Mouse (Mus musculus) adrenal gland, postnatal 14 days (tissue): Measurements from ENCODE around the gene Prss38. TPM values are rescaled to one million over a fixed set of nuclear protein-coding genes. Genes with fewer than 3 reads are reported as not detected.
"Not testable (repeated sequence)": the region's sequence is repeated elsewhere in the genome, so short reads cannot be mapped to it uniquely, and the experiment has no call there.

Experiments
- DNase-seq: peaks from one replicate; pipeline ENCODE4 v3.0.0; 2021; ENCODE audit warnings: mixed read lengths
- total RNA-seq: library from RNA; stranded (reverse); gene quantifications from 2 replicates; pipeline ENCODE4 v1.2.3, GENCODE M21; 2021

The Prss38 gene
- total RNA-seq, 1 experiment from 2014 or later: not detected

DNA sequence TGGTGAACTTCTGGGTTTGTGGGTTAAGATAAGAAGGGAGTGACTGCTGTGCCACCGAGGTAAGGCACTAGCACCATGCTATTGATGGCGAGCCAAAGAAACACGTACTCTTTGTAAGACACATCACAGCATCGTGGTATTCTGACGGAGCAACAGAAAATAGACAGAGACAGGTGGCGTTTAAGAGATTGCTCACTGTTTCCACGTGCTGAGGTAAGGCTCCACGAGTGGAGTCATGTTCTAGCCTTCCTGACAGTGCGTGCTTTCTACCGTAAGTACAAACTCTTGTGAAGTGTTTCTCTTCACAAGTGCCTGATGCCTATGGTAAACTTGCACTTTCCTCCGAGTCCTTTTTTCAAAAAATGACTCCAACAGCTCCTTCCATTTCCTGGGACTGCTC is 5.6 kb downstream of the Prss38 start:
- no peak for DNase-seq

DNA sequence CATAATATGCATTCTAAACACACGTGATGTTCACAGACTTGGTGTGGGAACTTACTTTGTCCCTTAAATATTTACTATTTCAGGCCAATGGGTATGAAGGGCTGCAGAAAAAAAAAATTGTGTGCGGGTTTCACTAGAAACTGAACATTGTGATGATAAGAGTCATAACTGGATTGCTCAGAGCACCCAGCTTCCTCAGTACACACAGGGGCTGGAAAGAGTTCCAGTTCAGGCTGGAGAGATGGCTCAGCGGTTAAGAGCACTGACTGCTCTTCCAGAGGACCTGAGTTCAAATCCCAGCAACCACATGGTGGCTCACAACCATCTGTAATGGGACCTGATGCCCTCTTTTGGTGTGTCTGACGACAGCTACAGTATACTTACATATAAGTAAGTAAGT is 7.5 kb downstream of the Prss38 start:
- not testable (repeated sequence) for DNase-seq

DNA sequence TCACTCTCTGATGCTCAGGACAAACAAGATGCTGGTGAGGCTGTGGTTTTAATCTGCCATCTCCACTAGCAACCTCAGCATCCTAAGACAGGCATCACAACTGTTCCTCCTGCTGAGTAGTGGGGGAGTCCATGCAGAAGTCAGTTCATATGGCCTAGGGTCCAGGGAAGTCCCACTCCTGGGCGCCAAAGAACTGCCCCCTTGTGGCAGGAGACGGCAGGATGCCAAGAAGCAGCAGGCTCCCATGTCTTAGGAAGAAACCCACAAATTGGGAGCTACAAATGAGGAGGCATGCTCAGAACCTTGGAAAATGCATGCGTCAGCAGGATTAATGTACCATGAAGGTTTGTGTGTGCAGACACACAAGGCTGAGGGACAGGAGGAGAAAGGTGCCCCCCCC is 8.8 kb downstream of the Prss38 start:
- DNase-seq: no peak

DNA sequence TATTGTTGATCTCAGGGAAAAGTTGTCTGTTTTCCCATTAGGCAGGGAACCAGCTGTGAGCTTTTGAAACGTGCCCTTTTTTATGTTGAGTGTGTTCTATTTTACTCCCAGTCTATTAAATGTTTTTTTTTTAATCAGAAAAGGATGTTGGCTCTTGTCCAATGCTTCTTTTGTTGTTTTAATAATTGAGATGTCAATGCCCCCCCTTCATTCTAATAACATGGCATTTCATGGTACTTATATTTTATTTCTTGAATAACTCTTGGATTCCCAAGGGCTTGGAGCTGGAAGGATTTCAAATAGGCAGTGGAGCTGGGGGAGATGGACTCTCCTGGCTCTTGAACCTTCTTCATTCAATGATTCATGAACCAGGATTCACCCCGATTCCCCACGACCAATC is 9.4 kb downstream of the Prss38 start:
- no peak for DNase-seq

DNA sequence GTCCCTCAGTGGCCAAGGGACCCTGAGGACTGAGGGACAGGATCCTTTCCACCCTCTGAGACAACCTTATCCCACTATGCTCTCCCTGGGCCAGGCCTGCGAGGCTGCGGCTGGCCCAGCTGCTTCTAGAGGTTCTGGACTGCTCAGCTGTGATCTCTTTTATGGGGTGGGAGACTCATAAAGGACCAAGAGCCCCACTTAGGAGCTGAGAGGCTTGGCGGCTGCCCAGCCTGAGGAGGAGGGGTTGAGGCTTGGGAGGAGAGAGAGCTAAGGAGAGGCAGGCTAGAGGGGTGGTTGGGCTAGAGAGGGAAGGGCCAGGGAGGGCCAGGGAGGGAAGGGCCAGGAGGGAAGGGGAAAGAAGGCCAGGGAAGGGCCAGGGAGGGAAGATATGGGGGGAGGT is 11.0 kb downstream of the Prss38 start:
- DNase-seq: no peak

DNA sequence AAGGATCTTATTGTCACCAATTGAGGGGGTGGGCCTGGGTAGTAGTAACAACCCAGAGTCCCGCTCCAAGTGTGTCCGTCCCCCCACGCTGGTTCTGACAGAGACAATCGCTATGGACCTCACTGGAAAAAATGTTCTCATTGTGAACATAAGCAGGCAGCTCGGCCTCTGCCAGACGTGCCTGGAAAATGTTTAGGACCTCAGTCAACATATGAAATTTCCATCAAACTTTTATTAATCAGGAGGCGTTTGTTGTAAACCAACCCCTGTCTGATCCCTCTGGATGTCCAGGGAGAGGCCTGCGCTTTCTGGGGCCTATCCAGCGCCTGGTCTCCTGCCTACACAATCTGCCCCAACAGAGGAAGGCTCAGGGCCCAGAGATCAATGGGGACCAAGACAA is 11.4 kb downstream of the Prss38 start:
- DNase-seq: no peak

DNA sequence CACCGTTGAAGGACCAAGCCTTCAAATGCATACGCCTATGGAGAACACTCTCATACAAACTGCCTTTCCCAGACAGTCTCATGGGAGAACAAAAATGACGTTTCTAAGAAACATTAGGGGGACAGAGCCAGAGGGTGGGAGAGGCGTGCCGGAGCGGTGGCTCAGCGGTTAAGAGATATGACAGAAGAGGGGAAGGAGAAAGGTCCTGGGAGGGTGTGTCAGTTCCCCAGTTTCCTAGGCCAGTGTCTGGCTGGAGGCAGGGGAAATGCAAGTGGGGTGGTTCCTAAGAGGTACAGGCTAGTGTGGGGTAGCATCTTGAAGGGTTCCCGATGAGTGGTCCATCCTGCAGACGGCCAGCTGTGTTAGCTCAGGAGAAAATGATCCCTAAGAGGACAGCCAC is 14.2 kb downstream of the Prss38 start:
- DNase-seq: no peak

DNA sequence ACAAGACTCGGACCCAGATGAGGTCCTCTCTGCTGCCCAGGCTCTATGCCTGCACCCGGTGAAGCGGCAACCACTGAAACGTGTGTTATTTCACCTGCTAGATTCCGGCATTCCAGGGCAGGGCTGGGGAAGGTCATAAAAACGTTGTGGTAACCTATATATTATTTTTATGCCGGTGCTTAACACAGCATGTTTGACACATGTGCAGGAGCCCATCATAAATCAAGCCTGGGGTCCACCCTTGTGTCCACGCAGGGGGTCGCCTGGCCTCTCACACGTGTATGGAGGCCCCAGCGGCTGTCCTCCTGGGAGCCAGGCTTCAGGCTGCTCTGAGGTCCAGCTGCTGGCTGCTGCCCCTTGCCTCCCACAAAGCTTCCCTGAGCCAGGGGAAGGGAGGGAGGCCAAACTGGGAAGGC is 18.6 kb downstream of the Prss38 start:
- no peak for DNase-seq

DNA sequence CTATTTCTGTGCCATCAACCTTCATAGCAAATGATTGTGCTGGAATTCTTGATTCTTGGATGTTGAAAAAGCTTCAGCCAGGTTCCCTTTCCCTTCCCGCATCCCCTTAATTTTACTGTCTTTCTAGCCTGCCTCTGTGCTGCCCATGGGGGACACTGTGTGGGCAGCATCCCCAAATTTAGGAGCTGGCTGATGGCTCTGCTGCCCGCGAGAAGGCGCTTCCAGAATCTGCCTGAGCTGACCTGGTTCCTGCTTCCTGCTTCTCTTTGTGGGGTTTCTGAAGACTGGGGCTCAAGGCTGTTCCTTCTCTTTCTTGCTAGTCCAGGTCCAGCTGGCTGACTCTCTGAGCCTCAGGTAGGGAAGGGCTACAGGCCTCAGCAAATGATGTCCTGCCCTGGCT is 20.7 kb downstream of the Prss38 start:
- DNase-seq: no peak

DNA sequence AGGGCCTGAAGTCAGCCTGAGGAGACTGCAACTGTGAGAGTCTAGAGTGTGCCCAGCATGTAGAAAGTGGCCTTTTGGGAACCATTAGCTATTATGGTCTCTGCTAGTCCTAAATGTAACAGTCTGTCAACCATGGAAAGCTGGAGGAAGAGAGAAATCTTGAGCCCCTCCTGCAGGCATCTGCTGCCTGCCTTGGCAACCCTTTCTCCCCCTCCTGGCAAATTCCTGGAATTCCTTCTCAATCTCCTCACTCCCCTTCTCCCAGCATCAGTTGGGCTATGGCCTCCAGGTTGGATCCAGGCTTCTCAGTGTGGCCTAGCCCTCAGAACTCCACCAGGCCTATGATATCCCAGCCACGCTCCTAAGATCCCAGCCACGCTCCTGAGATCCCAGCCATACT is 25.1 kb downstream of the Prss38 start:
- DNase-seq: no peak

DNA sequence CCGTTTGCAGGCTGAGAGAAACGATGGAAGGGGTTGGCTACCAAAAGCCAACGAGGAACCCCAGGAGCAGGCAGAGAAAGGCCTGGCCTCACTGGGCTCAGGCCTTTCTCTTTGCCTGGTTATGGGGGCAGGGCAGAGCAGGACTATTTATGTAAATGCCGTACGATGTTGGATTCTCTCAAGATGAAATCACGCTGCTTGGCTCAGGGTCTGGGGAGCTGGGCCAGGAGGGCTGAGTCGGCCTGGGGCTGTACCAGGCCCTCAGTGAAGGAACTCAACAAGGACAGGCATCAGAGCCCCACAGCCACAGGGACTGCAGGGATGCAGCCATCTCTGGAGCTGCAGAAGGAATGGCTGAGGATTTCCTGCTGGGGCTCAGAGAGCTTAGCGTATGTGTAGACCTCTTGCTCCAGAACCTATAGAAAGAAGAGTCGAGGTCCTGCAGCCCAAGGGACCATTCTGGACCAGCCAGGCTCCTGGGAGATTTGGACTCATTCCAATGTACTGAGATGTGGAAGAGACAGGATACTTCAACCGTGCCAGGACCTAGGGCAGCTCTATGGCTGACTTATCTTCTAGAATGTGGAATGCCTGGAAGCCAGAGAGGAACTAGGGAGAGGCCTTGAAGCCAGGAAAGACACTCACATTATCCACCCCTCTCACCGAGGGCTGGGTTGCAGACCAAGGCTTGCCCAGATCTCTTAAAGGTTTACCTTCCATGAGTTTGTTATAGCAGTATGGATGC is 29.1 kb downstream of the Prss38 start:
- DNase-seq: peak; percentile 47

DNA sequence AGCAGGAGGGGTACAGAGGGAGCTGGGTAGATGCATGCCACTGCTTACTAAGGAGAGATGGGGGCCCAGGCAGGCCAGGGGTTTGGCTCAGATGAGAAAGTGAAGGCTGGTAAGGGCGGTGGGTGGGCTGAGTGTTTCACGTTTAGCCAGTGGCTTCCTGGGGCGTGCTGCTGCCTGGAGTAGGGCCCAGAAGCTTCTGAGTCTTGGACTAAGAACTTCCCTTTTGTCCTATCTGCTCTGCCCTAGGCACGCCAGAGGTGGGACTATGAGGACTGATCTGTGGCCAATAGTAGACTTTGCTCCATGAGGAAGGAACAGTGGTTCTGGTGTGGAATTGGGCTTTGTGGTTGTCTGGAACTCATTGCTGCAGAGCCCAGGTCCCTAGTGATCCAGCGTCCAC is 32.5 kb downstream of the Prss38 start:
- no peak for DNase-seq

DNA sequence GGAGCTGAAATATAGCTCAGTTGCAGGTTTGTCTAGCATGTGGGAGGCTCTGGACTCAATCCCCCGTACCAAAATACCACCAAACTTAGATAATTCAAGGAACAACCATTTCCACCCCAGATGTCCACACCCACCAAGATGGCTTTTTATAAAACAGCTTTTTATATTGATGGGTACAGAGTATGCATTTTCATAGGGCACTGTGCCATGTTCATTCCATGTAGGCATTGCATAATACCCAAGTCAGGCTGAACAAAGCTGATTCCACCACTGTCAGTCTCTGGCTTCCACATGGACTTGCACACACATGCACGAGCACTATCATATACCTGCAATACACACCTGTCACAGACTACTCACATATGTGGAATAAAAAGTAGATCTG is 36.7 kb downstream of the Prss38 start:
- DNase-seq: no peak

DNA sequence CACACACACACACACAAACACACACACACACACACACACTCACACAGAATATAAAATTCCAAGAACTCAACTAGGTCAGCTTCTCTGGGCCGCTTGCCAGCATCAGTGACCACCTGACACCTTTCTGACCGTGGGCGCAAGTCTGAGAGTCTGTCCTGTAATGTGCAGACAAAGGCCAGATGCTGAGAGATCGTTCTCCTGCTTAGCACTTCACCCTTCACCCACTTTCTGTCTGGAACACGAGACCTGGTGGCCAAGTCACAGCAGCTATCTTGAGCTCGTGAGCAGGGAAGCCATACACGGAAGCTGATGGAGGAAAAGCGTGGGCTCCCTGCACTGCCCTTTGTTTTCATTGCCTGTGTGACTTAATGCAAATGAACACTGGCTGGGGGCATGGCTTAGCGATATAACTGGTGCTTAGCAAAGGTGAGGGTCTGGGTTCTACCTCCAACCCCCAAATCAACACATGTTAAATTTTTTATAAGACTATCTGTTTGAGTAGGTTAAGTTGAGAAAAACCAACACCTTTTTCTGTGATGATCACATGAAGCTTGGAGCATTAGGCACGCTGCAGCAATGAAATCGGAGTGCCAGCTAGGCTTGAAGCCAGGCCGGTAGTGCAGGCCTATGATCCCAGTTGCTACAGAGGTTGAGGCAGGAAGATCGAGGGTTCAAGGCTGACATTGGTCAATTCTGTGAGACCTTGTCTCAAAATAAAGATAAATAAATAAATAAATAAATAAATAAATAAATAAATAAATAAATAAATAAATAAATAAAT is 37.3 kb downstream of the Prss38 start:
- peak; percentile 31 for DNase-seq

DNA sequence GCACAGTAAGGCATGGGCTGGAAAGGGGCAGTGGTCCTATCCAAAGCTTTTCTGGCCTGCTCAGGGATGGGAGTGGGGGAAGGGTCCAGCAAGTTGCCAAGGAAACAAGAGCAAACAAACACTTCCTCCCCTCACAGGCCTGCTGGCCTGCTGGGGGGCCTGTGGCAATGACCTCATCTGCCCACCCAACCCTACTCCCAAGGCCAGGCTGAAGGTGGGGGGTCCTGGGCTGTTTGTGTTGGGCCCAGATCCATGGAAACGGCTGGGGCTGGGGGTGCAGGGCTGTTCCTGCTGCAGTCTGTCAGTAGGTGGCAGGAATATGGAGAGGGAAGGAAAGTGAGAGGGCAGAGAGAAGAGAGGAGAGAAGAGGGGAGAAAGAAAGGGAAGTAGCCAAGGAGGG is 39.1 kb downstream of the Prss38 start:
- no peak for DNase-seq

DNA sequence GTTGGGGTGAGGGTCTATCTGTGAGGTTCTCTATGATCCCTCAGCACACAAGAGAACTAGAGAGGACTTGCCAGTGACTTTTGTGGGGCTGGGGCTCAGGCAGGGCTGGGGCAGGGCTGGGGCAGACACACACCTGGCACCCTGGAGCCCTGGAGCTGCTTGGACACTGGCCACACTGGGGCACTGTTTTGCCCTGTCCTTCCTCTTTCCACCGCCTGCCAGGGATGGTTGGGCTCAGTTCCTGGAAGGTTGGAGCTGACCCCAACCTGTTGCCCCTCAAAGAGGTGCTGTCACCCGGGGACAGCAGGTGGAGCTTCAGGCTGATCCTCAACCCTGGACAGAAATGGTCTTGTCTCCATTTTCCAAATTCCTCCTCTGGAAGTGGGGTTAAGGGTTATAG is 39.5 kb downstream of the Prss38 start:
- no peak for DNase-seq

DNA sequence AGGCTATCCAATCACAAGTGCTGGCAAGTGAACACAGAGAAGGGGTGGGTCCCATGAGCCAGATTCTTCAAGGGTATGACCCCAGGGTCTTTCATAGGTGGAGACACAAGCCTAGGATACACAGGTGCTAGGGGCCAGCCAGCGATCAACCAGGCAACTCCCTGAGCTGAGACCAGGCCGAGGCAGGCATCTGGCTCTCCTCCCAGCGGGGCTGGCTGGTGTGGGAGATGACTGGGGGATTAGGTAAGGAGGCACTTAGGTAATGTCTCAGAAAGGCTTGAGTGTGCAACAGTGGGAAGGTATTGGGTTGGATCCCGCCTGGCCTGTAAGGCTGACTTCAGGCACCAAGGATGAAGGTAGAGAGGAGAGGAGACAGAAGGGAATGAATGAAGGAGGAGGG is 40.3 kb downstream of the Prss38 start:
- DNase-seq: no peak

DNA sequence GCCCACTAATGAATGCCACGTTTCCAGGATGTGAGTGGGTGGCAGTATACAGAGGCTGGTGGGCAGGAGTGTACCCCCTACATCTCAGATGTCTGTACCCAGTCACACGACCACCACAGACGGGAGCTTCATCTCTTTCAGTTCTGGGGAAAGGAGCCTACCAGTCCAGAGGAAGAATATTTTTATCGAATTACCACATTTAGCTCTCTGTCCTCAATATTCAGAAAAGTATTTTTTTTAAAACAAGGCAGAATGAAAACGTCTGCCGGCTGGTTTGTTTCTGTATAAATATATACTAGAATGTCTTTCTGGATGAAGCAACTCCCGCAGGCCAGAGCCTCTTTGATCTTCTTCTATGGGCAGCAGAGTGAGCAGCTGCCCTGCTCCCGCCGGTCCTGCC is 42.5 kb downstream of the Prss38 start:
- DNase-seq: no peak

DNA sequence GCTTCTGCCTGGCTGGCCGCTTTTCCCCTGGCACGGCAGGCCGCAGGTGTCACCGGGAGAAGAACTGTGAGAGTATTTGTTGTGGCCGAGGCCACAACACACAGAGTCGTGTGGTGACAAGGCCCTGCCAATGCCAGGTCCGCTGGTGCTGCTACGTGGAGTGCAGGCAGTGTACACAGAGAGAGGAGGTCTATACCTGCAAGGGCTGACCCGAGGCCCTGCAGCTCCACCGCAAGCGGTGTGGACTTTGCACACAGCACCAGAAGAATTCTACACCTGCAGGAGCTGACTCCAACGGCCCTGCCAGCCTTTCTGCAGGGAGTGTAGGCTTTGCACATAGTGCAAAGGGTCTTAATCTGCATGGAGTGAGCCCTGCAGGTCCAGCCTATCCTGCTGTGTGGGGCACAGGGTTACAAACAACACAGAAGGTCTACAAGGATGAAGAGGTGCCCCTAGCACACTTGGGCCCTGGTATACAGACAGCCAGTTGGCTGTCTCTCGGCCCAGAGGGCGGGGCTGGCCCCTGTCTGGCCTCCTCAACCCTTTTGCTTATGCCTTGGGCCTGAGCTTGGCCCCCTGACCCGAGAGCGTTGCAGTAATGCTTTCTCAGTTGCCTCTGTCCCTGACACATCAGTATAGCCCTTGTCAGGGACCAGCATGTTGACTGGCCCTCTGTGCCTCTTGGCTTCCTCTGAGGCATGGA is 44.1 kb downstream of the Prss38 start:
- DNase-seq: no peak

DNA sequence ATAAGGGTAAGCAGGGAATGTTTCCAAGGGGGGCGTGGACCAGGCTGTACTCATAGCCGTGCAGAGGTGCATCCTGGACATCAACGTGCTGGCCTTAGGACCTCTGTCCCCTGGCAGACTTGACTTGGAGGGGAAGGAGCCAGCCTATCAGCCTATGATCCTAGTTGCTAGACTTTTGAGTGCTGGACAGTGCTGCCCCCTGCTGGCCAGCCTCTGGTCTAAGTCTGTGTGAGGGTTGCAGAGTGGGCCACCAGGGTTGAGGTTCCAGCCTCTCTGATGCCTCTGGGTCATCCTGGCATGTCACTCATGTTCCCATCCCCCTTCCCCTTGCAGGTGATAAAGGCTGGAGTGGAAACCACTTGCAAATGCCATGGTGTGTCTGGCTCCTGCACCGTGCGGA is 44.9 kb downstream of the Prss38 start:
- DNase-seq: peak; percentile 76

DNA sequence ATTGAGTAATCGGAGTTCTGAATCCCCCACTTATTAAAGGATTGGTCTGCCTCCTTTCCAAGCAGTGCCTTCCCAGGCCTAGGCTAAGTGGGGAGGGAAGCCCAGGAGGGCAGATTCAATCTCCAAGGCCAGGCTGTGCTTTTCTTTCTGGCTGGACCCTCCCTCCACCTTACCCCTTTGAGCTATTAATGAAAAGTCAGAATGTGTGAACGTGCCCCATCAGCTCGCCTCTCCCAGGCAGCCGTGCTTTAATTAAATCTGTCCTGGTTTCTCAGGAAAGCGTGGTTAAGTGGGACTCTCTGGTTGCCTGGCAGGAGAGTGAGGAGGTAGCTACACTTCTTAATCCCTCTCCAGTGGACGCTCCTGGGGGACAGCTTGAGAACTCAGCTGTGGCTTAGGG is 45.8 kb downstream of the Prss38 start:
- DNase-seq: no peak

DNA sequence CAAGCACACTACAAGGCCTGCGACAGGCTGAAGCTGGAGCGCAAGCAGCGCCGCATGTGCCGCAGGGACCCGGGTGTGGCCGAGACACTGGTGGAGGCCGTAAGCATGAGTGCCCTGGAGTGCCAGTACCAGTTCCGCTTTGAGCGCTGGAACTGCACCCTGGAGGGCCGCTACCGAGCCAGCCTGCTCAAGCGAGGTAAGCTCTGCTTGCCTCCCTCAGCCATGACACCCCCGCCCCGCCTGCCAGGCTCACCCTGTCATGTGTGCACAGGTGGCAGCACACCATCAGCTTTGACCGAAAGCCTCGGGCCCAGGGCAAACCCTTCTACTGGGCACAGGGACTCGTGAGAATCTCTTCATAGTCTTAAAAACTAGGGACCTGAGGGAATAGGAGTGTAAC is 47.8 kb downstream of the Prss38 start:
- no peak for DNase-seq

DNA sequence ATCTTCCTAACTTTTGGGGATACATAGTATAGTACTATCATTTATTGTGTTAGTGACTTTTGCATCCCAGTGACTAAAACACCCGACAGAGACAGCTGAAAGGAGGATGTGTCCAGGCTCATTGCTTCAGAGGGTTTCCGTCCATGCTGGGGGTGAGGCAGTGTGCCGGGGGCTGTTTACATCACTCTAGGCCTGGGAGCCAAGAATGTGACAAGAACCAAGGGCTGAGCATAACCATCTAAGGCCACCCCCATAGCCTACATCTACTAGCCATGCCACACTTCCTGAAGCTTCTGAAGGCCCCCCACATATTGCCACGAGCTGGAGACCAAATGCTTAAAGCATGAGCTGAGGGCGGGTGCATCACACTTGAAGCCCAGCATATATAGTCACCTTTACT is 50.7 kb downstream of the Prss38 start:
- DNase-seq: no peak

DNA sequence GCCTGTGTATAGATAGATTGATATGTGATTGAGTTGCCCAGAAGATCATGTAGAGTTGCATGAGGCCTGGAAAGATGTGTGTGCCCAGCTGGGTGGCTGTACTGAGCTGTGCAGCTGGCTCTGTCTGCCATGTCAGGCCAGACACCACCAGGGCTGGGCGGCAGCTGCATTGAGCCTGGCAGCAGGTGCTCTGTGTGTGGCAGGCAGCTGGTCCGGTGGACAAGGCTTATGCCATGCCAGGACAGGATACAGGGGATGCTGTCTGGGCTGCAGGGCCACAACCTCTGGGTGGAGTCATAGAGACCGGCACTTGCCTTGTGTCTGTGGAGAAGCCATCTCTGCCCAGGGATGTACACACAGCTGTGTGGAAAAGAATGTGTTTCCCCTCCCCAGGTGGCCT is 52.5 kb downstream of the Prss38 start:
- DNase-seq: no peak
